Mouse (Mus musculus): ENCODE results near the gene Il21r. TPM values are rescaled to one million over a fixed set of nuclear protein-coding genes. Genes with fewer than 3 reads are reported as not detected.

The Il21r gene
- total and polyA plus RNA-seq, 3 experiments, result 0.06 TPM; not detected in 2

GRCm38 (mm10) chr7:125596406-125596805 lies 6.8 kb upstream of the Il21r start:
- Histone ChIP-seq H3K79me2 (ENCODE audit: control insufficient read depth, insufficient read depth, low read length, poor library complexity) (no peaks in the 10 kb centered on the region), H3K27me3 (ENCODE audit: control insufficient read depth in 1 of 2, insufficient read depth in 2 of 2, low read length in 2 of 2) (no peaks in the 10 kb centered on the region), H3K27ac (ENCODE audit: control insufficient read depth, low read depth, low read length) (no peak overlapping the region), H3K9ac (ENCODE audit: control insufficient read depth, low read depth, low read length, poor library complexity, severe bottlenecking) (no peak overlapping the region), H3K4me3 (ENCODE audit: control insufficient read depth in 1 of 2, insufficient read depth in 1 of 2, low read depth in 2 of 2, low read length in 2 of 2) (0 out of 4 replicates have a peak overlapping the region, but pooled peaks of 1 of the 2 experiments have one; percentile 4), H3K36me3 (ENCODE audit: control insufficient read depth in 1 of 2, insufficient read depth in 2 of 2, low read length in 2 of 2) (peaks cover 0 to 4% of the 10 kb centered on the region in 2 experiments; a peak in 1 of 4 replicates), H3K9me3 (replicated peaks; ENCODE audit: insufficient read depth, low read length) (no peaks in the 10 kb centered on the region), H3K4me1 (ENCODE audit: control insufficient read depth in 1 of 2, insufficient read depth in 2 of 2, low read length in 2 of 2) (peaks cover 2 to 18% of the 10 kb centered on the region in 2 experiments)
- no peak for TF ChIP-seq POLR2AphosphoS5 (IDR thresholded peaks at IDR 0.05; ENCODE audit: borderline replicate concordance, low read depth, low read length)
- TF ChIP-seq SIN3A (IDR thresholded peaks at IDR 0.05; ENCODE audit: low read length), result no peak
- no peak for TF ChIP-seq BHLHE40 (IDR thresholded peaks at IDR 0.05; ENCODE audit: borderline replicate concordance, low read depth, low read length)
- no peak for TF ChIP-seq RAD21 (IDR thresholded peaks at IDR 0.05; ENCODE audit: low read depth, low read length)
- no peak for TF ChIP-seq ZNF384 (IDR thresholded peaks at IDR 0.05; ENCODE audit: low read depth, low read length)
- no peak for TF ChIP-seq MAZ (IDR thresholded peaks at IDR 0.05; ENCODE audit: low read depth, low read length)
- no peak for TF ChIP-seq MAX (IDR thresholded peaks at IDR 0.05; ENCODE audit: low read length)
- TF ChIP-seq MYC (IDR thresholded peaks at IDR 0.05; ENCODE audit: low read depth, low read length), result no peak
- TF ChIP-seq USF2 (IDR thresholded peaks at IDR 0.05; ENCODE audit: borderline replicate concordance in 1 of 2, insufficient read depth in 1 of 2, low read depth in 1 of 2, low read length in 2 of 2), result no peak
- TF ChIP-seq UBTF (IDR thresholded peaks at IDR 0.05; ENCODE audit: borderline replicate concordance, insufficient read depth, low read depth, low read length), result no peak
- no peak for TF ChIP-seq E2F4 (IDR thresholded peaks at IDR 0.05; ENCODE audit: borderline replicate concordance, low read depth, low read length)
- TF ChIP-seq ZKSCAN1 (IDR thresholded peaks at IDR 0.05; ENCODE audit: low read depth, low read length), result no peak
- no peak for TF ChIP-seq TBP (IDR thresholded peaks at IDR 0.05; ENCODE audit: low read depth, low read length)
- no peak for TF ChIP-seq KAT2A (conservative IDR thresholded peaks at IDR 0.05; ENCODE audit: low read depth, low read length)
- no peak for TF ChIP-seq EP300 (IDR thresholded peaks at IDR 0.05; ENCODE audit: low read depth in 1 of 2, low read length in 2 of 2)
- no peak for TF ChIP-seq NELFE (IDR thresholded peaks at IDR 0.05; ENCODE audit: low read depth, low read length)
- no peak for TF ChIP-seq POLR2AphosphoS2 (IDR thresholded peaks at IDR 0.05; ENCODE audit: low read length)
- no peak for TF ChIP-seq NRF1 (IDR thresholded peaks at IDR 0.05; ENCODE audit: insufficient read depth, low read depth, low read length, poor library complexity, severe bottlenecking)
- DNase-seq (ENCODE audit: low read depth, low spot score), result peak; percentile 36

- Histone ChIP-seq H3K27me3 (ENCODE audit: control insufficient read depth in 1 of 2, insufficient read depth in 2 of 2, low read length in 2 of 2) (no peaks in the 10 kb centered on the region), H3K79me2 (ENCODE audit: control insufficient read depth, insufficient read depth, low read length, poor library complexity) (no peaks in the 10 kb centered on the region), H3K9ac (ENCODE audit: control insufficient read depth, low read depth, low read length, poor library complexity, severe bottlenecking) (no peak overlapping the region), H3K9me3 (replicated peaks; ENCODE audit: insufficient read depth, low read length) (no peaks in the 10 kb centered on the region), H3K36me3 (ENCODE audit: control insufficient read depth in 1 of 2, insufficient read depth in 2 of 2, low read length in 2 of 2) (peaks cover 0 to 4% of the 10 kb centered on the region in 2 experiments; a peak in 1 of 4 replicates), H3K27ac (ENCODE audit: control insufficient read depth, low read depth, low read length) (no peak overlapping the region), H3K4me3 (ENCODE audit: control insufficient read depth in 1 of 2, insufficient read depth in 1 of 2, low read depth in 2 of 2, low read length in 2 of 2) (no peak overlapping the region), H3K4me1 (ENCODE audit: control insufficient read depth in 1 of 2, insufficient read depth in 2 of 2, low read length in 2 of 2) (peaks cover 2 to 18% of the 10 kb centered on the region in 2 experiments)
- peak; percentile 40 for DNase-seq (ENCODE audit: low read depth, low spot score)
- TF ChIP-seq RAD21 (IDR thresholded peaks at IDR 0.05; ENCODE audit: low read depth, low read length), result no peak
- no peak for TF ChIP-seq KAT2A (conservative IDR thresholded peaks at IDR 0.05; ENCODE audit: low read depth, low read length)
- TF ChIP-seq MYC (IDR thresholded peaks at IDR 0.05; ENCODE audit: low read depth, low read length), result no peak
- no peak for TF ChIP-seq CHD1 (IDR thresholded peaks at IDR 0.05; ENCODE audit: low read depth, low read length)
- no peak for TF ChIP-seq EP300 (IDR thresholded peaks at IDR 0.05; ENCODE audit: low read depth in 1 of 2, low read length in 2 of 2)
- TF ChIP-seq SIN3A (IDR thresholded peaks at IDR 0.05; ENCODE audit: low read length), result no peak
- TF ChIP-seq NELFE (IDR thresholded peaks at IDR 0.05; ENCODE audit: low read depth, low read length), result no peak
- no peak for TF ChIP-seq MAX (IDR thresholded peaks at IDR 0.05; ENCODE audit: low read length)
- no peak for TF ChIP-seq ELF1 (IDR thresholded peaks at IDR 0.05; ENCODE audit: low read depth, low read length)
- TF ChIP-seq POLR2AphosphoS2 (IDR thresholded peaks at IDR 0.05; ENCODE audit: low read length), result no peak
- no peak for TF ChIP-seq JUND (IDR thresholded peaks at IDR 0.05; ENCODE audit: low read depth, low read length)
- TF ChIP-seq MAZ (IDR thresholded peaks at IDR 0.05; ENCODE audit: low read depth, low read length), result no peak
- TF ChIP-seq MYB (IDR thresholded peaks at IDR 0.05; ENCODE audit: low read depth, low read length), result no peak
- no peak for TF ChIP-seq TAL1 (IDR thresholded peaks at IDR 0.05; ENCODE audit: low read length)
- TF ChIP-seq BHLHE40 (IDR thresholded peaks at IDR 0.05; ENCODE audit: borderline replicate concordance, low read depth, low read length), result no peak
- TF ChIP-seq CTCF (IDR thresholded peaks at IDR 0.05 in 2 of 3, conservative IDR thresholded peaks at IDR 0.05 in 1 of 3; ENCODE audit: control insufficient read depth in 1 of 3, insufficient read depth in 1 of 3, low read depth in 2 of 3, low read length in 3 of 3, poor library complexity in 1 of 3, severe bottlenecking in 1 of 3), result no peak
Measured at GRCm38 (mm10) chr7:125597083-125597482, 6.1 kb upstream of the Il21r start.
